Comparison of ENCODE assay signal across 10 mouse cellular contexts in genomic region chr5:144727119-144727518, GRCm38 (mm10). TPM values are rescaled to one million over a fixed set of nuclear protein-coding genes. Genes with fewer than 3 reads are reported as not detected.
DNase-seq lines count a peak whose midpoint lies in the region; ATAC-seq and TF ChIP-seq lines count a peak whose summit lies in the region.
"Had no signal": no experiment of that assay in that cellular context is flagged by ENCODE, and none has a peak within 500 bp of the region (broad histone marks: within the 10 kb centered on the region; RNA-seq: fewer than 3 reads in every experiment).

No protein-coding gene starts in this region.

- WGBS in kidney, embryonic 15.5 days: 9% methylated on average over 9 of the region's 9 CpGs
- WGBS in forebrain, postnatal 0 days: 4% methylated on average over 9 of the region's 9 CpGs

- no peaks in the 10 kb centered on the region for H3K9me3 ChIP-seq in kidney, embryonic 15.5 days (replicated peaks)
- H3K9me3 ChIP-seq in forebrain, postnatal 0 days (ENCODE audit: low read length): no peaks in the 10 kb centered on the region
- H3K9me3 ChIP-seq: embryonic facial prominence, embryonic 13.5 days; neural tube, embryonic 12.5 days had no signal

- ATAC-seq in kidney, embryonic 15.5 days (replicated peaks; ENCODE audit: low FRiP score): no peak
- peak; percentile 66 for ATAC-seq in forebrain, postnatal 0 days

- no peak overlapping the region for H3K4me3 ChIP-seq in kidney, embryonic 15.5 days (replicated peaks)
- H3K4me3 ChIP-seq in forebrain, postnatal 0 days (ENCODE audit: low read depth, low read length): no peak overlapping the region
- H3K4me3 ChIP-seq: embryonic facial prominence, embryonic 13.5 days; neural tube, embryonic 12.5 days had no signal

- no peaks in the 10 kb centered on the region for H3K36me3 ChIP-seq in kidney, embryonic 15.5 days
- H3K36me3 ChIP-seq in forebrain, postnatal 0 days (ENCODE audit: insufficient read depth): no peaks in the 10 kb centered on the region
- H3K36me3 ChIP-seq: embryonic facial prominence, embryonic 13.5 days; neural tube, embryonic 12.5 days had no signal

- no peak overlapping the region for H3K9ac ChIP-seq in kidney, embryonic 15.5 days
- no peak overlapping the region for H3K9ac ChIP-seq in forebrain, postnatal 0 days
- H3K9ac ChIP-seq: embryonic facial prominence, embryonic 13.5 days; neural tube, embryonic 12.5 days had no signal

- DNase-seq in kidney, adult 18-20 months: peak; percentile 72
- DNase-seq in cerebellum, adult 11-12 months: peak; percentile 40
- DNase-seq in forebrain, postnatal 0 days: peak; percentile 84
- peak; percentile 86 for DNase-seq in kidney, postnatal 10 days
- DNase-seq in lung, adult 18-20 months: peak; percentile 42 to 50
- DNase-seq in ovary, postnatal 10 days (ENCODE audit: low spot score): peak; percentile 59
- peak; percentile 79 for DNase-seq in thymus, postnatal 4 days

- no peaks in the 10 kb centered on the region for H3K4me1 ChIP-seq in kidney, embryonic 15.5 days
- H3K4me1 ChIP-seq in forebrain, postnatal 0 days (ENCODE audit: insufficient read depth): no peaks in the 10 kb centered on the region; the same call in 1 of the 2 replicates
- H3K4me1 ChIP-seq: embryonic facial prominence, embryonic 13.5 days; neural tube, embryonic 12.5 days had no signal

- 0 out of 2 replicates have a peak, but pooled peaks cover 7% of the 10 kb centered on the region for H3K27me3 ChIP-seq in kidney, embryonic 15.5 days
- peaks cover 4% of the 10 kb centered on the region; the same call in 1 of the 2 replicates for H3K27me3 ChIP-seq in forebrain, postnatal 0 days (ENCODE audit: insufficient read depth, low read length)

- no peak overlapping the region for H3K4me2 ChIP-seq in kidney, embryonic 15.5 days
- H3K4me2 ChIP-seq in forebrain, postnatal 0 days (ENCODE audit: low read depth): no peak overlapping the region
- H3K4me2 ChIP-seq: embryonic facial prominence, embryonic 13.5 days; neural tube, embryonic 12.5 days had no signal

- no peak overlapping the region for H3K27ac ChIP-seq in kidney, embryonic 15.5 days
- H3K27ac ChIP-seq in forebrain, postnatal 0 days (ENCODE audit: low read depth, low read length): no peak overlapping the region
- H3K27ac ChIP-seq: embryonic facial prominence, embryonic 13.5 days; neural tube, embryonic 12.5 days had no signal

- peak; percentile 97 for TF ChIP-seq CTCF in forebrain, postnatal 0 days (IDR thresholded peaks at IDR 0.05; ENCODE audit: low read depth)

RNA-seq across cellular contexts. Expression of gene Tmem130, which starts 34.5 kb away (rescaled TPM):
- polyA plus RNA-seq in kidney, embryonic 15.5 days (2015; fragmentation: Nextera tagmentation; extraction: Ambion mirVana): 0.50 and 2.5 TPM in 2 replicates
- 164 and 262 TPM in 2 replicates for total RNA-seq in forebrain, postnatal 0 days (2014; rRNA removed)
- 175 and 379 TPM in 2 replicates for polyA plus RNA-seq in forebrain, postnatal 0 days (2015; fragmentation: Nextera tagmentation; extraction: Ambion mirVana)

RNA-seq across cellular contexts. Expression of gene Trrap, which starts 40.4 kb away (rescaled TPM):
- 70.0 and 84.0 TPM in 2 replicates for polyA plus RNA-seq in kidney, embryonic 15.5 days (2015; fragmentation: Nextera tagmentation; extraction: Ambion mirVana)
- total RNA-seq in forebrain, postnatal 0 days (2014; rRNA removed): 92.1 and 125 TPM in 2 replicates
- 30.2 and 47.1 TPM in 2 replicates for polyA plus RNA-seq in forebrain, postnatal 0 days (2015; fragmentation: Nextera tagmentation; extraction: Ambion mirVana)

Comparison
In these comparisons a context has a peak if more than half of its experiments do, and no peak if none do; other contexts are left out.
1. RNA of gene Tmem130, which starts 34.5 kb away (polyA plus RNA-seq): 175 to 379 TPM in forebrain, postnatal 0 days; 0.50 to 2.5 TPM in kidney, embryonic 15.5 days; every median in the first group is over 10 times any median in the second.
2. Peak in every context shown above with its lines, with median percentiles within 50 percentile points of each other: DNase-seq.